Mouse (Mus musculus): ENCODE measurements around the gene Nlgn1. TPM values are rescaled to one million over a fixed set of nuclear protein-coding genes. Genes with fewer than 3 reads are reported as not detected.

Gene Nlgn1
- polyA plus RNA-seq, 1 experiment from 2014 or later: 15.9 TPM

GRCm38 (mm10) chr3:26002863-26003608 lies 329.2 kb downstream of the Nlgn1 start:
- Histone ChIP-seq H3K36me3 (ENCODE audit: control insufficient read depth, insufficient read depth, low read length) (no peaks in the 10 kb centered on the region), H3K4me2 (ENCODE audit: low read length) (0 out of 2 replicates have a peak overlapping the region, but pooled peaks have one; percentile 14), H3K9ac (ENCODE audit: low read length) (no peak overlapping the region), H3K4me3 (ENCODE audit: low read depth, low read length) (no peak overlapping the region), H3K9me3 (replicated peaks; ENCODE audit: control insufficient read depth, low read length) (no peaks in the 10 kb centered on the region), H3K4me1 (ENCODE audit: control insufficient read depth, insufficient read depth, low read length) (peaks cover 3% of the 10 kb centered on the region), H3K27ac (ENCODE audit: low read depth, low read length) (no peak overlapping the region), H3K27me3 (replicated peaks; ENCODE audit: control insufficient read depth, insufficient read depth, low read length) (no peaks in the 10 kb centered on the region)
- WGBS: 11% methylated on average over 7 of the region's 7 CpGs
- ATAC-seq (peak; percentile 94), DNase-seq (ENCODE audit: low spot score) (peak; percentile 91)

GRCm38 (mm10) chr3:26002367-26002766 lies 329.9 kb downstream of the Nlgn1 start:
- Histone ChIP-seq H3K4me2 (ENCODE audit: low read length) (no peak overlapping the region), H3K9me3 (replicated peaks; ENCODE audit: control insufficient read depth, low read length) (no peaks in the 10 kb centered on the region), H3K9ac (ENCODE audit: low read length) (no peak overlapping the region), H3K27me3 (replicated peaks; ENCODE audit: control insufficient read depth, insufficient read depth, low read length) (no peaks in the 10 kb centered on the region), H3K4me3 (ENCODE audit: low read depth, low read length) (no peak overlapping the region), H3K4me1 (ENCODE audit: control insufficient read depth, insufficient read depth, low read length) (peaks cover 3% of the 10 kb centered on the region), H3K36me3 (ENCODE audit: control insufficient read depth, insufficient read depth, low read length) (no peaks in the 10 kb centered on the region), H3K27ac (ENCODE audit: low read depth, low read length) (no peak overlapping the region)
- DNase-seq (ENCODE audit: low spot score) (peak; percentile 62), ATAC-seq (peak; percentile 45; the same call in 1 of the 2 replicates)
- 14% methylated on average over 2 of the region's 2 CpGs for WGBS

GRCm38 (mm10) chr3:25967546-25967945 lies 364.7 kb downstream of the Nlgn1 start:
- H3K27ac ChIP-seq (ENCODE audit: low read depth, low read length): no peak overlapping the region
- no peak overlapping the region for H3K4me3 ChIP-seq (ENCODE audit: low read depth, low read length)
- 84% methylated on average over 2 of the region's 2 CpGs for WGBS
- H3K4me2 ChIP-seq (ENCODE audit: low read length): no peak overlapping the region
- ATAC-seq (no peak), DNase-seq (ENCODE audit: low spot score) (no peak)
- H3K27me3 ChIP-seq (replicated peaks; ENCODE audit: control insufficient read depth, insufficient read depth, low read length): no peaks in the 10 kb centered on the region
- no peaks in the 10 kb centered on the region for H3K4me1 ChIP-seq (ENCODE audit: control insufficient read depth, insufficient read depth, low read length)
- H3K9me3 ChIP-seq (replicated peaks; ENCODE audit: control insufficient read depth, low read length): no peaks in the 10 kb centered on the region
- no peak overlapping the region for H3K9ac ChIP-seq (ENCODE audit: low read length)
- no peaks in the 10 kb centered on the region for H3K36me3 ChIP-seq (ENCODE audit: control insufficient read depth, insufficient read depth, low read length)

GRCm38 (mm10) chr3:25964237-25964636 lies 368.0 kb downstream of the Nlgn1 start:
- H3K4me1 ChIP-seq (ENCODE audit: control insufficient read depth, insufficient read depth, low read length): no peaks in the 10 kb centered on the region
- no peak for ATAC-seq
- H3K27ac ChIP-seq (ENCODE audit: low read depth, low read length): no peak overlapping the region
- H3K4me2 ChIP-seq (ENCODE audit: low read length): no peak overlapping the region
- H3K27me3 ChIP-seq (replicated peaks; ENCODE audit: control insufficient read depth, insufficient read depth, low read length): no peaks in the 10 kb centered on the region
- H3K9ac ChIP-seq (ENCODE audit: low read length): no peak overlapping the region
- no peaks in the 10 kb centered on the region for H3K9me3 ChIP-seq (replicated peaks; ENCODE audit: control insufficient read depth, low read length)
- no peaks in the 10 kb centered on the region for H3K36me3 ChIP-seq (ENCODE audit: control insufficient read depth, insufficient read depth, low read length)
- DNase-seq (ENCODE audit: low spot score): no peak
- H3K4me3 ChIP-seq (ENCODE audit: low read depth, low read length): no peak overlapping the region
- 82% methylated on average over 3 of the region's 3 CpGs for whole genome bisulfite sequencing

GRCm38 (mm10) chr3:25963568-25963967 lies 368.7 kb downstream of the Nlgn1 start:
- 86% methylated on average over 2 of the region's 2 CpGs for WGBS
- H3K27me3 ChIP-seq (replicated peaks; ENCODE audit: control insufficient read depth, insufficient read depth, low read length): no peaks in the 10 kb centered on the region
- ATAC-seq: no peak

GRCm38 (mm10) chr3:25916535-25916934 lies 415.7 kb downstream of the Nlgn1 start:
- no peak overlapping the region for H3K4me3 ChIP-seq (ENCODE audit: low read depth, low read length)
- H3K27ac ChIP-seq (ENCODE audit: low read depth, low read length): no peak overlapping the region
- H3K27me3 ChIP-seq (replicated peaks; ENCODE audit: control insufficient read depth, insufficient read depth, low read length): no peaks in the 10 kb centered on the region
- no peak for ATAC-seq
- H3K4me1 ChIP-seq (ENCODE audit: control insufficient read depth, insufficient read depth, low read length): no peaks in the 10 kb centered on the region
- no peak overlapping the region for H3K4me2 ChIP-seq (ENCODE audit: low read length)
- WGBS: 44% methylated on average over 5 of the region's 5 CpGs
- peak; percentile 11 for DNase-seq (ENCODE audit: low spot score)
- H3K9ac ChIP-seq (ENCODE audit: low read length): no peak overlapping the region
- no peaks in the 10 kb centered on the region for H3K9me3 ChIP-seq (replicated peaks; ENCODE audit: control insufficient read depth, low read length)
- no peaks in the 10 kb centered on the region for H3K36me3 ChIP-seq (ENCODE audit: control insufficient read depth, insufficient read depth, low read length)

More at GRCm38 (mm10) chr3:25963568-25963967, 368.7 kb downstream of the Nlgn1 start:
- Histone ChIP-seq H3K4me2 (ENCODE audit: low read length) (no peak overlapping the region), H3K4me3 (ENCODE audit: low read depth, low read length) (no peak overlapping the region), H3K9ac (ENCODE audit: low read length) (no peak overlapping the region), H3K36me3 (ENCODE audit: control insufficient read depth, insufficient read depth, low read length) (no peaks in the 10 kb centered on the region), H3K4me1 (ENCODE audit: control insufficient read depth, insufficient read depth, low read length) (no peaks in the 10 kb centered on the region), H3K9me3 (replicated peaks; ENCODE audit: control insufficient read depth, low read length) (no peaks in the 10 kb centered on the region), H3K27ac (ENCODE audit: low read depth, low read length) (no peak overlapping the region)
- no peak for DNase-seq (ENCODE audit: low spot score)

GRCm38 (mm10) chr3:25914365-25915065 lies 417.7 kb downstream of the Nlgn1 start:
- Histone ChIP-seq H3K27me3 (replicated peaks; ENCODE audit: control insufficient read depth, insufficient read depth, low read length) (no peaks in the 10 kb centered on the region), H3K9me3 (replicated peaks; ENCODE audit: control insufficient read depth, low read length) (no peaks in the 10 kb centered on the region), H3K27ac (ENCODE audit: low read depth, low read length) (no peak overlapping the region), H3K4me3 (ENCODE audit: low read depth, low read length) (no peak overlapping the region), H3K36me3 (ENCODE audit: control insufficient read depth, insufficient read depth, low read length) (no peaks in the 10 kb centered on the region), H3K9ac (ENCODE audit: low read length) (no peak overlapping the region), H3K4me2 (ENCODE audit: low read length) (no peak overlapping the region), H3K4me1 (ENCODE audit: control insufficient read depth, insufficient read depth, low read length) (no peaks in the 10 kb centered on the region)
- no peak for ATAC-seq
- DNase-seq (ENCODE audit: low spot score): peak; percentile 25
- 41% methylated on average over 2 of the region's 2 CpGs for WGBS

- no peak overlapping the region for H3K4me2 ChIP-seq (ENCODE audit: low read length)
- WGBS: 61% methylated on average over 11 of the region's 11 CpGs
- H3K27ac ChIP-seq (ENCODE audit: low read depth, low read length): peak overlapping the region; percentile 55
Measured at GRCm38 (mm10) chr3:25903140-25903809, 429.0 kb downstream of the Nlgn1 start.

More at GRCm38 (mm10) chr3:25903140-25903809, 429.0 kb downstream of the Nlgn1 start:
- H3K9me3 ChIP-seq (replicated peaks; ENCODE audit: control insufficient read depth, low read length): 0 out of 2 replicates have a peak, but pooled peaks cover 4% of the 10 kb centered on the region
- no peaks in the 10 kb centered on the region for H3K27me3 ChIP-seq (replicated peaks; ENCODE audit: control insufficient read depth, insufficient read depth, low read length)
- no peak overlapping the region for H3K4me3 ChIP-seq (ENCODE audit: low read depth, low read length)
- DNase-seq (ENCODE audit: low spot score) (peak; percentile 77), ATAC-seq (peak; percentile 83)
- no peaks in the 10 kb centered on the region for H3K4me1 ChIP-seq (ENCODE audit: control insufficient read depth, insufficient read depth, low read length)
- no peaks in the 10 kb centered on the region for H3K36me3 ChIP-seq (ENCODE audit: control insufficient read depth, insufficient read depth, low read length)
- H3K9ac ChIP-seq (ENCODE audit: low read length): no peak overlapping the region

Data from forebrain, embryonic 14.5 days (tissue).